Mouse (Mus musculus): ENCODE results near the gene Gnb1.

Gnb1 gene

GRCm38 (mm10) chr4:155578336-155579125 lies 87.4 kb downstream of the Gnb1 start:
- peak; percentile 75 to 83 for DNase-seq

GRCm38 (mm10) chr4:155580420-155580819 lies 89.3 kb downstream of the Gnb1 start:
- DNase-seq, result peak in 1 of 2 experiments; percentile 76

- DNase-seq, result no peak
These were observed 91.2 kb downstream of the Gnb1 start for GRCm38 (mm10) chr4:155582279-155582905.

GRCm38 (mm10) chr4:155589356-155589755 lies 98.2 kb downstream of the Gnb1 start:
- DNase-seq, result no peak

- DNase-seq, result no peak
These were observed 100.0 kb downstream of the Gnb1 start for GRCm38 (mm10) chr4:155591012-155591719.

- DNase-seq, result no peak
These were observed 102.6 kb downstream of the Gnb1 start for GRCm38 (mm10) chr4:155593780-155594179.

- no peak for DNase-seq
These were observed 104.6 kb downstream of the Gnb1 start for GRCm38 (mm10) chr4:155595777-155596176.

- no peak for DNase-seq
These were observed 105.4 kb downstream of the Gnb1 start for GRCm38 (mm10) chr4:155596606-155597005.

- no peak for DNase-seq
These were observed 107.4 kb downstream of the Gnb1 start for GRCm38 (mm10) chr4:155598536-155598935.

GRCm38 (mm10) chr4:155599901-155600825 lies 109.0 kb downstream of the Gnb1 start:
- no peak for DNase-seq

- DNase-seq, result peak; percentile 95 to 97
These were observed 110.2 kb downstream of the Gnb1 start, which contains the start of gene Slc35e2 for GRCm38 (mm10) chr4:155601091-155601996. Gene Slc35e2 (plus strand): TSS chr4:155601416.

GRCm38 (mm10) chr4:155601997-155602456 lies 110.9 kb downstream of the Gnb1 start:
- DNase-seq, result no peak

- no peak for DNase-seq
These were observed 111.6 kb downstream of the Gnb1 start for GRCm38 (mm10) chr4:155602753-155603152.

- DNase-seq, result no peak
These were observed 112.6 kb downstream of the Gnb1 start for GRCm38 (mm10) chr4:155603801-155604200.

GRCm38 (mm10) chr4:155605132-155605531 lies 114.0 kb downstream of the Gnb1 start:
- DNase-seq, result no peak

GRCm38 (mm10) chr4:155606825-155607224 lies 115.7 kb downstream of the Gnb1 start:
- no peak for DNase-seq

All from kidney, postnatal 25 days (tissue).